Mouse (Mus musculus) liver, postnatal 0 days (tissue): ENCODE results near the gene Vrk1. TPM values are rescaled to one million over a fixed set of nuclear protein-coding genes. Genes with fewer than 3 reads are reported as not detected.

ENCODE experiments used
- ATAC-seq: fragments of 200-750 bp; cut with Nextera tagmentation; 2 replicates; pipeline ENCODE4 v1.8.0; 2017; ENCODE audit warnings: mild to moderate bottlenecking, moderate library complexity
- DNase-seq: peaks from one replicate; pipeline ENCODE4 v3.0.0-alpha.2; 2016
- H3K27ac ChIP-seq: fragments of 300-500 bp; sonication (generic); 2 replicates; pipeline ENCODE4 v1.5.1; 2014; ENCODE audit warnings: antibody characterized with exemption, moderate library complexity, mild to moderate bottlenecking, low read depth
- H3K27me3 ChIP-seq: fragments of 300-500 bp; sonication (generic); 2 replicates; pipeline ENCODE4 v1.6.1; 2014; ENCODE audit warnings: low read length, control low read depth, mixed read lengths; ENCODE audit not compliant: insufficient read depth
- H3K36me3 ChIP-seq: fragments of 300-500 bp; sonication (generic); replicated peaks from 2 replicates; pipeline ENCODE4 v1.6.1; 2014; ENCODE audit warnings: mild to moderate bottlenecking, control low read depth, low read length, moderate library complexity, mixed read lengths; ENCODE audit not compliant: insufficient read depth
- H3K4me1 ChIP-seq: fragments of 300-500 bp; sonication (generic); 2 replicates; pipeline ENCODE4 v1.6.1; 2014; ENCODE audit warnings: antibody characterized with exemption, mild to moderate bottlenecking, control low read depth; ENCODE audit not compliant: insufficient read depth
- H3K4me2 ChIP-seq: fragments of 300-500 bp; sonication (generic); 2 replicates; pipeline ENCODE4 v1.6.1; 2014; ENCODE audit warnings: low read depth, mild to moderate bottlenecking, low read length, moderate library complexity, mixed read lengths
- H3K4me3 ChIP-seq: fragments of 300-500 bp; sonication (generic); 2 replicates; pipeline ENCODE4 v1.5.1; 2014; ENCODE audit warnings: low read depth, low read length
- H3K9ac ChIP-seq: fragments of 300-500 bp; sonication (generic); replicated peaks from 2 replicates; pipeline ENCODE4 v1.6.1; 2014; ENCODE audit warnings: mild to moderate bottlenecking, moderate library complexity
- H3K9me3 ChIP-seq: fragments of 300-500 bp; sonication (generic); 2 replicates; pipeline ENCODE4 v1.6.1; 2016; ENCODE audit warnings: mild to moderate bottlenecking, control low read depth, low read length, mixed read lengths
- CTCF ChIP-seq: sonication (generic); IDR thresholded peaks from 2 replicates; pipeline ENCODE4 v1.5.1; 2016; ENCODE audit warnings: antibody characterized with exemption, low read depth
- EP300 ChIP-seq: IDR thresholded peaks from 2 replicates; pipeline ENCODE4 v1.6.1; 2016; ENCODE audit warnings: antibody characterized with exemption, low read depth, mild to moderate bottlenecking
- WGBS: fragments of 180-500 bp; shearing (Covaris S2); extraction: QIAGEN DNeasy Blood & Tissue Kit; methylation state at CpG from one replicate; pipeline ENCODE4 v1.1.7; 2014; ENCODE audit not compliant: insufficient replicate concordance; 5-methylcytosine and 5-hydroxymethylcytosine counted together
- polyA plus RNA-seq: library from polyadenylated mRNA; unstranded; fragments of >200 nt; fragmentation: Nextera tagmentation; extraction: Ambion mirVana; gene quantifications from 2 replicates; pipeline ENCODE4 v1.2.1, GENCODE M21; 2015

The Vrk1 gene
- polyA plus RNA-seq, 1 experiment from 2014 or later: 44.8 TPM

- Histone ChIP-seq H3K4me3 (no peak overlapping the region), H3K4me2 (no peak overlapping the region), H3K4me1 (no peaks in the 10 kb centered on the region), H3K27ac (no peak overlapping the region), H3K9ac (no peak overlapping the region), H3K9me3 (no peaks in the 10 kb centered on the region), H3K36me3 (no peaks in the 10 kb centered on the region), H3K27me3 (no peaks in the 10 kb centered on the region)
- ATAC-seq (no peak), DNase-seq (no peak)
- 42% methylated on average over 7 of the region's 7 CpGs for WGBS
- TF ChIP-seq EP300: no peak
- no peak for TF ChIP-seq CTCF
Observed at GRCm38 (mm10) chr12:105993356-105993755, 16.7 kb upstream of the Vrk1 start.

- no peaks in the 10 kb centered on the region for H3K4me1 ChIP-seq
- no peaks in the 10 kb centered on the region for H3K9me3 ChIP-seq
- H3K27me3 ChIP-seq: no peaks in the 10 kb centered on the region
- 70% methylated on average over 4 of the region's 4 CpGs for WGBS
- no peak overlapping the region for H3K4me2 ChIP-seq
- no peak overlapping the region for H3K4me3 ChIP-seq
- ATAC-seq (no peak), DNase-seq (no peak)
- TF ChIP-seq CTCF (no peak), EP300 (no peak)
- H3K9ac ChIP-seq: no peak overlapping the region
- H3K36me3 ChIP-seq: no peaks in the 10 kb centered on the region
- no peak overlapping the region for H3K27ac ChIP-seq
Observed at GRCm38 (mm10) chr12:105995940-105996339, 14.1 kb upstream of the Vrk1 start.

- Histone ChIP-seq H3K27ac (no peak overlapping the region), H3K4me1 (no peaks in the 10 kb centered on the region), H3K9ac (no peak overlapping the region), H3K4me2 (no peak overlapping the region), H3K27me3 (no peaks in the 10 kb centered on the region), H3K4me3 (no peak overlapping the region), H3K9me3 (no peaks in the 10 kb centered on the region), H3K36me3 (no peaks in the 10 kb centered on the region)
- DNase-seq (no peak), ATAC-seq (no peak)
- WGBS: 79% methylated on average over 19 of the region's 19 CpGs
- TF ChIP-seq CTCF (no peak), EP300 (no peak)
Observed at GRCm38 (mm10) chr12:105997028-105997786, 12.8 kb upstream of the Vrk1 start.

GRCm38 (mm10) chr12:106001775-106002174, 8.3 kb upstream of the Vrk1 start:
- DNase-seq (peak; percentile 35), ATAC-seq (peak; percentile 61)
- Histone ChIP-seq H3K27ac (no peak overlapping the region), H3K27me3 (no peaks in the 10 kb centered on the region), H3K9me3 (no peaks in the 10 kb centered on the region), H3K4me3 (no peak overlapping the region), H3K4me1 (peaks cover 7% of the 10 kb centered on the region; the same call in 1 of the 2 replicates), H3K36me3 (no peaks in the 10 kb centered on the region), H3K9ac (no peak overlapping the region), H3K4me2 (no peak overlapping the region)
- TF ChIP-seq CTCF (peak; percentile 47), EP300 (no peak)
- 50% methylated on average over 8 of the region's 8 CpGs for WGBS

- TF ChIP-seq EP300 (no peak), CTCF (no peak)
- no peak for ATAC-seq
- 53% methylated on average over 6 of the region's 6 CpGs for WGBS
- no peak for DNase-seq
- H3K9ac ChIP-seq: no peak overlapping the region
- H3K4me1 ChIP-seq: peaks cover 7% of the 10 kb centered on the region; the same call in 1 of the 2 replicates
- H3K27me3 ChIP-seq: no peaks in the 10 kb centered on the region
- no peaks in the 10 kb centered on the region for H3K9me3 ChIP-seq
- H3K36me3 ChIP-seq: no peaks in the 10 kb centered on the region
- no peak overlapping the region for H3K4me3 ChIP-seq
- no peak overlapping the region for H3K27ac ChIP-seq
- no peak overlapping the region for H3K4me2 ChIP-seq
Observed at GRCm38 (mm10) chr12:106004719-106005118, 5.3 kb upstream of the Vrk1 start.

- peak; percentile 8; the same call in 1 of the 2 replicates for ATAC-seq
- H3K4me1 ChIP-seq: peaks cover 7% of the 10 kb centered on the region; the same call in 1 of the 2 replicates
- H3K4me2 ChIP-seq: no peak overlapping the region
- peak; percentile 61 for DNase-seq
- WGBS: 53% methylated on average over 6 of the region's 6 CpGs
- H3K27ac ChIP-seq: no peak overlapping the region
- no peaks in the 10 kb centered on the region for H3K36me3 ChIP-seq
- no peaks in the 10 kb centered on the region for H3K27me3 ChIP-seq
- H3K9ac ChIP-seq: no peak overlapping the region
- 0 out of 2 replicates have a peak, but pooled peaks have one; percentile 39 for TF ChIP-seq EP300
- TF ChIP-seq CTCF: no peak
- no peaks in the 10 kb centered on the region for H3K9me3 ChIP-seq
- no peak overlapping the region for H3K4me3 ChIP-seq
Observed at GRCm38 (mm10) chr12:106006218-106006617, 3.8 kb upstream of the Vrk1 start.
